Mouse (Mus musculus) testis, adult 10 weeks (tissue): ENCODE data around the gene Olfr639. TPM values are rescaled to one million over a fixed set of nuclear protein-coding genes. Genes with fewer than 3 reads are reported as not detected.

ENCODE experiments used
- polyA plus RNA-seq: library from polyadenylated mRNA; stranded (reverse); fragments of 350-450 nt; fragmentation: Illumina TruSeq; extraction: RNeasy Lipid Tissue Mini Kit (QIAGEN cat#74804); gene quantifications from one replicate; pipeline ENCODE4 v1.2.3, GENCODE M21; 2014; ENCODE audit warnings: low read depth, low replicate concordance

Olfr639 gene
- 0.07 TPM for polyA plus RNA-seq

GRCm38 (mm10) chr7:104017203-104017602 is at the start of gene Olfr639:
TSS of gene Olfr639 (minus strand) at chr7:104017303.

GRCm38 (mm10) chr7:104061345-104061744 is 44.2 kb upstream of the Olfr639 start, which contains the start of gene 4930516K23Rik:
TSS of gene 4930516K23Rik (minus strand) at chr7:104061445.

GRCm38 (mm10) chr7:104052566-104052965 is 35.5 kb upstream of the Olfr639 start, which contains the start of gene Olfr642:
TSS of gene Olfr642 (minus strand) at chr7:104052666.

GRCm38 (mm10) chr7:104035145-104035544 is 18.0 kb upstream of the Olfr639 start, which contains the start of gene Olfr641:
TSS of gene Olfr641 (plus strand) at chr7:104035445.

GRCm38 (mm10) chr7:104025473-104025872 is 8.4 kb upstream of the Olfr639 start, which contains the start of gene Olfr640:
TSS of gene Olfr640 (minus strand) at chr7:104025573.

GRCm38 (mm10) chr7:103998446-103998845 is 18.7 kb downstream of the Olfr639 start, which contains the start of gene Olfr638:
TSS of gene Olfr638 (plus strand) at chr7:103998746.

GRCm38 (mm10) chr7:103970852-103971251 is 46.3 kb downstream of the Olfr639 start, which contains the start of gene Olfr635:
TSS of gene Olfr635 (plus strand) at chr7:103971152.

Other genes starting within 250 kb of the Olfr639 start
- gene Olfr69, start 245.7 kb downstream of the Olfr639 start, polyA plus RNA-seq = not detected
- not detected for gene Olfr68, start 237.6 kb downstream of the Olfr639 start, polyA plus RNA-seq
- not detected for gene Olfr67, start 225.5 kb downstream of the Olfr639 start, polyA plus RNA-seq
- 0.62 TPM for gene Hbb-bt, start 203.3 kb downstream of the Olfr639 start, polyA plus RNA-seq
- gene Hbb-bs, start 189.2 kb downstream of the Olfr639 start, polyA plus RNA-seq = 9.6 TPM
- not detected for gene Hbb-bh2, start 176.8 kb downstream of the Olfr639 start, polyA plus RNA-seq
- gene Hbb-bh1, start 174.1 kb downstream of the Olfr639 start, polyA plus RNA-seq = not detected
- not detected for gene Hbb-y, start 164.1 kb downstream of the Olfr639 start, polyA plus RNA-seq
- not detected for gene Olfr66, start 131.1 kb downstream of the Olfr639 start, polyA plus RNA-seq
- gene Olfr64, start 122.8 kb downstream of the Olfr639 start, polyA plus RNA-seq = not detected
- not detected for gene Olfr65, start 113.8 kb downstream of the Olfr639 start, polyA plus RNA-seq
- not detected for gene Olfr631, start 88.5 kb downstream of the Olfr639 start, polyA plus RNA-seq
- not detected for gene Olfr632, start 83.0 kb downstream of the Olfr639 start, polyA plus RNA-seq
- gene Olfr633, start 72.9 kb downstream of the Olfr639 start, polyA plus RNA-seq = not detected
- gene Olfr635, start 46.2 kb downstream of the Olfr639 start, polyA plus RNA-seq = 0.03 TPM
- gene Olfr638, start 18.6 kb downstream of the Olfr639 start, polyA plus RNA-seq = not detected
- gene Olfr640, start 8.3 kb upstream of the Olfr639 start, polyA plus RNA-seq = not detected
- gene Olfr641, start 18.1 kb upstream of the Olfr639 start, polyA plus RNA-seq = not detected
- gene Olfr642, start 35.4 kb upstream of the Olfr639 start, polyA plus RNA-seq = 0.13 TPM
- gene 4930516K23Rik, start 44.1 kb upstream of the Olfr639 start, polyA plus RNA-seq = 0.67 TPM
- not detected for gene Olfr644, start 54.6 kb upstream of the Olfr639 start, polyA plus RNA-seq
- 0.07 TPM for gene Olfr645, start 68.2 kb upstream of the Olfr639 start, polyA plus RNA-seq
- not detected for gene Olfr646, start 87.6 kb upstream of the Olfr639 start, polyA plus RNA-seq
- gene Ubqln5, start 112.5 kb upstream of the Olfr639 start, polyA plus RNA-seq = 11.9 TPM
- gene Olfr643, start 120.1 kb upstream of the Olfr639 start, polyA plus RNA-seq = 0.60 TPM
- gene Ubqln3, start 126.0 kb upstream of the Olfr639 start, polyA plus RNA-seq = 409 TPM
- gene Ubqlnl, start 133.3 kb upstream of the Olfr639 start, polyA plus RNA-seq = 353 TPM
- not detected for gene Olfm5, start 147.5 kb upstream of the Olfr639 start, polyA plus RNA-seq
- 0.17 TPM for gene Olfr648, start 166.1 kb upstream of the Olfr639 start, polyA plus RNA-seq
- not detected for gene Olfr649, start 178.7 kb upstream of the Olfr639 start, polyA plus RNA-seq
- gene Trim6, start 201.5 kb upstream of the Olfr639 start, polyA plus RNA-seq = 4.9 TPM
- gene Trim34a, start 227.2 kb upstream of the Olfr639 start, polyA plus RNA-seq = 2.3 TPM